Mouse (Mus musculus): ENCODE results near the gene Zfp598. TPM values are rescaled to one million over a fixed set of nuclear protein-coding genes. Genes with fewer than 3 reads are reported as not detected.

The Zfp598 gene
- polyA plus RNA-seq, 1 experiment from 2014 or later, result 24.8 TPM

GRCm38 (mm10) chr17:24644030-24644715, 25.3 kb upstream of the Zfp598 start:
- ATAC-seq (ENCODE audit: low FRiP score) (no peak), DNase-seq (ENCODE audit: low spot score) (no peak)
- WGBS, result 49% methylated on average over 7 of the region's 7 CpGs
- Histone ChIP-seq H3K36me3 (ENCODE audit: control insufficient read depth, insufficient read depth, low read length) (no peaks in the 10 kb centered on the region), H3K27me3 (ENCODE audit: control insufficient read depth, insufficient read depth, low read length) (0 out of 2 replicates have a peak, but pooled peaks cover 3% of the 10 kb centered on the region), H3K9me3 (ENCODE audit: control insufficient read depth, low read length) (no peaks in the 10 kb centered on the region), H3K4me2 (replicated peaks; ENCODE audit: low read depth, low read length) (no peak overlapping the region), H3K4me1 (replicated peaks; ENCODE audit: control insufficient read depth, insufficient read depth, low read length) (no peaks in the 10 kb centered on the region), H3K27ac (ENCODE audit: low read depth, low read length) (no peak overlapping the region), H3K4me3 (ENCODE audit: low read depth, low read length) (no peak overlapping the region), H3K9ac (ENCODE audit: low read depth, low read length) (no peak overlapping the region)

DNA sequence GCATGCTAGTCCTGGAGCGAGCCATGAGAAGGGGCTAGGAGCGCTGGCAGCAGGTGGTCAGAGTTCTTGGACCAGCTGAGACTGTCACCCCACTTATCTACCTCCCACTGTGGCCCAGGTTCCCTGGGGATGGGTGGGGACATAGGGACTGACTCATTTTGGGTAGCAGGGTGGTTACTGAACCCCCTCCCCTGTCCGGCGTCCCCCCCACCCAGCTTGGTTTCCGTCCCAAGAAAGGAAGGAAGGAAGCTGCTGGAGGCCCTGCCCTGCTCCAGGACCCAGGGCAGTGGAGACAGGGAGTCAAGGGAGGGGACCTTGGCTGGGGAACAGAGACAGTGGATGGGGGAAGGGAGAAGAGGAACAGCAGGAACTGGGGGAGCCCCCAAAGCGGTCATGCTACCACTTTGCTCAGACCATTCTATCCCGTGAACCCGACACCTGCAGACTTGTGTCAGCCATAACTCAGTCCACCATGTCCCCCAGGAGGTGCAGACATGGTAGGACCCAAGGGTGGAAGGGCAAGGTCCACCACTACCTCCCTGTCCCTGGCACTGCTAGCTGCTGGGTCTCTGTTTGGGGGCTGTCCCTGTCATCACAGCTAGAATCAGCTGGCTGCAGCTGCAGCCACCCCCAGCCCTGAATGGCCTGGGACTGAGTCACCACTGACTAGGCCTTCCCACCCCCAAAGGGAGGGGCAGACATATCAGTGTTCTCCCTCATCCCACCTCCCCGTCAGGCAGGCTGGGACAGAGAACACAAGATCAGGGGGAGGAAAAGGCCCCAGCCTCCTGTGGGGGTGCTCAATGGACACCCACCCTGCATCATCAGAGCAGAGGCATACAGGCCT, 24.4 kb upstream of the Zfp598 start:
- DNase-seq (ENCODE audit: low spot score) (no peak), ATAC-seq (ENCODE audit: low FRiP score) (no peak)
- no peak overlapping the region for H3K9ac ChIP-seq (ENCODE audit: low read depth, low read length)
- H3K27me3 ChIP-seq (ENCODE audit: control insufficient read depth, insufficient read depth, low read length), result peaks cover 7% of the 10 kb centered on the region
- WGBS, result 83% methylated on average over 9 of the region's 9 CpGs
- H3K4me2 ChIP-seq (replicated peaks; ENCODE audit: low read depth, low read length), result no peak overlapping the region
- H3K36me3 ChIP-seq (ENCODE audit: control insufficient read depth, insufficient read depth, low read length), result no peaks in the 10 kb centered on the region
- H3K9me3 ChIP-seq (ENCODE audit: control insufficient read depth, low read length), result no peaks in the 10 kb centered on the region
- H3K4me3 ChIP-seq (ENCODE audit: low read depth, low read length), result no peak overlapping the region
- 0 out of 2 replicates have a peak, but pooled peaks cover 5% of the 10 kb centered on the region for H3K4me1 ChIP-seq (replicated peaks; ENCODE audit: control insufficient read depth, insufficient read depth, low read length)
- H3K27ac ChIP-seq (ENCODE audit: low read depth, low read length), result no peak overlapping the region

DNA sequence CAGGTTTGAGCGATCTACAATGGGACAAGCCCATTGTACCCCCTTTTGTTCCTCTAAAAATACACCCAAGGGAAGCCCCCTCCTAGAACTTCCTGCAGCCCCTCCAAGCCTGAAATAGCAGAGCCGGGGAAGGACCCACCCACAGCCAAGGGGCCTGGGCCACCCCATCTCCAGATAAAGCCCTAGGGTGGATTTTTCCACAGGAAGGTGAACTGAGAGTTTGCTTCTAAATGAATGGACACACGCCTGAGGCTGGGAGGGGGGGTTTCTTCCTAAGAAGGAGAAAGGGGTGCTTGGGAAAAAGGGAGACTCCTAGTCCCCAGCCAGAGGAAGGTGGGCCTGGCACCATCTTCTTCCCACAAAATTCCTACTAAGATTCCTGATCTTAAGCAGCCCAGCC, 23.6 kb upstream of the Zfp598 start:
- no peaks in the 10 kb centered on the region for H3K36me3 ChIP-seq (ENCODE audit: control insufficient read depth, insufficient read depth, low read length)
- H3K27me3 ChIP-seq (ENCODE audit: control insufficient read depth, insufficient read depth, low read length), result peaks cover 11% of the 10 kb centered on the region
- no peak for DNase-seq (ENCODE audit: low spot score)
- no peak overlapping the region for H3K4me3 ChIP-seq (ENCODE audit: low read depth, low read length)
- 0 out of 2 replicates have a peak, but pooled peaks cover 5% of the 10 kb centered on the region for H3K4me1 ChIP-seq (replicated peaks; ENCODE audit: control insufficient read depth, insufficient read depth, low read length)
- no peak for ATAC-seq (ENCODE audit: low FRiP score)
- no peak overlapping the region for H3K27ac ChIP-seq (ENCODE audit: low read depth, low read length)
- no peak overlapping the region for H3K4me2 ChIP-seq (replicated peaks; ENCODE audit: low read depth, low read length)
- no peaks in the 10 kb centered on the region for H3K9me3 ChIP-seq (ENCODE audit: control insufficient read depth, low read length)
- 73% methylated on average over 3 of the region's 3 CpGs for WGBS
- no peak overlapping the region for H3K9ac ChIP-seq (ENCODE audit: low read depth, low read length)

- no peaks in the 10 kb centered on the region for H3K36me3 ChIP-seq (ENCODE audit: control insufficient read depth, insufficient read depth, low read length)
- no peak overlapping the region for H3K4me3 ChIP-seq (ENCODE audit: low read depth, low read length)
- H3K4me1 ChIP-seq (replicated peaks; ENCODE audit: control insufficient read depth, insufficient read depth, low read length), result 0 out of 2 replicates have a peak, but pooled peaks cover 5% of the 10 kb centered on the region
- DNase-seq (ENCODE audit: low spot score) (no peak), ATAC-seq (ENCODE audit: low FRiP score) (no peak)
- no peak overlapping the region for H3K4me2 ChIP-seq (replicated peaks; ENCODE audit: low read depth, low read length)
- H3K9ac ChIP-seq (ENCODE audit: low read depth, low read length), result no peak overlapping the region
- H3K27me3 ChIP-seq (ENCODE audit: control insufficient read depth, insufficient read depth, low read length), result peaks cover 15% of the 10 kb centered on the region
- no peaks in the 10 kb centered on the region for H3K9me3 ChIP-seq (ENCODE audit: control insufficient read depth, low read length)
- WGBS, result 81% methylated on average over 4 of the region's 4 CpGs
- H3K27ac ChIP-seq (ENCODE audit: low read depth, low read length), result no peak overlapping the region
Observed at GRCm38 (mm10) chr17:24646381-24646780, 23.1 kb upstream of the Zfp598 start.

DNA sequence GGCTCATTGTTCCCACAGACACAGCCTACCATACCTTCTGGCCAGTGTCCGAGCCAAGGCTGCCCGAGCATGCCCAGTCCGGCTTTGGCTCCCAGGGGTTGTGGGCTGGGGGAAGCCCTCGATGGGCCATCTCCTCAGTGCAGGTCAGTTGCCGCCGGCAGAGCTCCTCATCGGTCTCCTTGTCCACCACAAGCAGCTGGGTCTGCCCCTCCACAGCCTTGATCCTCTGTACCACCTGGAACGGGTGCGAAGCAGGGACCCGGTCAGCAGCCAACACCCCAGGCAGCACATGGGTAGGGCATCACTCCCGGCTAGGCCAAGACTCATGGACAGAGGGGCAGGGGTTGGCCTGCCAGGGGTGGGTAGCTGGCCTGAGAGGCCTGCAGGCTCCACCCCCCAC, 22.0 kb upstream of the Zfp598 start:
- no peak for ATAC-seq (ENCODE audit: low FRiP score)
- no peak overlapping the region for H3K9ac ChIP-seq (ENCODE audit: low read depth, low read length)
- no peak for DNase-seq (ENCODE audit: low spot score)
- 81% methylated on average over 11 of the region's 11 CpGs for WGBS
- no peak overlapping the region for H3K4me3 ChIP-seq (ENCODE audit: low read depth, low read length)
- H3K27me3 ChIP-seq (ENCODE audit: control insufficient read depth, insufficient read depth, low read length), result peaks cover 15% of the 10 kb centered on the region
- no peaks in the 10 kb centered on the region for H3K9me3 ChIP-seq (ENCODE audit: control insufficient read depth, low read length)
- no peak overlapping the region; the same call in 1 of the 2 replicates for H3K27ac ChIP-seq (ENCODE audit: low read depth, low read length)
- no peak overlapping the region for H3K4me2 ChIP-seq (replicated peaks; ENCODE audit: low read depth, low read length)
- H3K36me3 ChIP-seq (ENCODE audit: control insufficient read depth, insufficient read depth, low read length), result no peaks in the 10 kb centered on the region
- 0 out of 2 replicates have a peak, but pooled peaks cover 5% of the 10 kb centered on the region for H3K4me1 ChIP-seq (replicated peaks; ENCODE audit: control insufficient read depth, insufficient read depth, low read length)

DNA sequence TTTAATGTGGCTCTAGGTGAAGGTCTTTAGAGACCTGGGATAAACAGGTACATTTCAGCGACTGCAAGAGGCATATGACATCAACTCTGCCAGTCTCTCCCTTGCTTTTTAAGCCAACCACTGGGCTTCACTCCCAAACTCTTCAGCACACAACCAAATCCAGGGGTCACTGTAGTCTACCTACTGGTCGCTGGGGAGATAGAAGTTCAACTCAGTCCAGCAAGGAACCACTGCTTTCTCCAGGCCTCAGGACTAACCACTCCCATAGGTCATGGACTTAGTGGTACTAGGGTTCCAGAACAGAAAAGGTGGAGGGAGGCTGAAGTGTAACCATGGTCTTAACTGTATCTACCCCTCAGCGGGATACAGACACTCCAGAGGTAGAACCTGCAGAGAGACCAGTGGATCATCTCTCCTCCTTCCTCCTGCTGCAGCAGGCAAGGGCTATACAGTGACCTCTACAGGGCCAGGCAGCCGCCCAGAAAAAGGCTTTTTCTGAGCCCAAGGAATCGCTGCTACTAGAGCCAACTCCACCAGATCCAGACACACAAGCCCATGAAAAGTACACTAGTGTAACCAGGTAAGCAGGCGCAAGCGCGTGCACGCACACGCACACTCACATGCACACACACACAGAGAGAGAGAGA, 20.6 kb upstream of the Zfp598 start:
- no peak overlapping the region for H3K4me2 ChIP-seq (replicated peaks; ENCODE audit: low read depth, low read length)

GRCm38 (mm10) chr17:24649581-24650069, 19.9 kb upstream of the Zfp598 start:
- DNase-seq (ENCODE audit: low spot score) (no peak), ATAC-seq (ENCODE audit: low FRiP score) (peak; percentile 62)
- peak overlapping the region; percentile 73 for H3K9ac ChIP-seq (ENCODE audit: low read depth, low read length)
- 0 out of 2 replicates have a peak, but pooled peaks cover 5% of the 10 kb centered on the region for H3K4me1 ChIP-seq (replicated peaks; ENCODE audit: control insufficient read depth, insufficient read depth, low read length)
- peaks cover 15% of the 10 kb centered on the region for H3K27me3 ChIP-seq (ENCODE audit: control insufficient read depth, insufficient read depth, low read length)
- peak overlapping the region; percentile 100 for H3K4me2 ChIP-seq (replicated peaks; ENCODE audit: low read depth, low read length)
- no peak overlapping the region for H3K27ac ChIP-seq (ENCODE audit: low read depth, low read length)
- no peaks in the 10 kb centered on the region for H3K9me3 ChIP-seq (ENCODE audit: control insufficient read depth, low read length)
- no peaks in the 10 kb centered on the region for H3K36me3 ChIP-seq (ENCODE audit: control insufficient read depth, insufficient read depth, low read length)
- WGBS, result under 1% methylated on average over 34 of the region's 35 CpGs
- peak overlapping the region; percentile 59 for H3K4me3 ChIP-seq (ENCODE audit: low read depth, low read length)

More for the DNA sequence above, 20.6 kb upstream of the Zfp598 start:
- WGBS, result 75% methylated on average over 10 of the region's 10 CpGs
- no peaks in the 10 kb centered on the region for H3K9me3 ChIP-seq (ENCODE audit: control insufficient read depth, low read length)
- ATAC-seq (ENCODE audit: low FRiP score) (no peak), DNase-seq (ENCODE audit: low spot score) (no peak)
- no peaks in the 10 kb centered on the region for H3K36me3 ChIP-seq (ENCODE audit: control insufficient read depth, insufficient read depth, low read length)
- 0 out of 2 replicates have a peak, but pooled peaks cover 5% of the 10 kb centered on the region for H3K4me1 ChIP-seq (replicated peaks; ENCODE audit: control insufficient read depth, insufficient read depth, low read length)
- no peak overlapping the region for H3K9ac ChIP-seq (ENCODE audit: low read depth, low read length)
- H3K27me3 ChIP-seq (ENCODE audit: control insufficient read depth, insufficient read depth, low read length), result peaks cover 15% of the 10 kb centered on the region
- no peak overlapping the region for H3K27ac ChIP-seq (ENCODE audit: low read depth, low read length)
- H3K4me3 ChIP-seq (ENCODE audit: low read depth, low read length), result peak overlapping the region; percentile 59

GRCm38 (mm10) chr17:24650070-24650616, 19.3 kb upstream of the Zfp598 start, which contains the start of gene Slc9a3r2:
Gene Slc9a3r2, minus strand, starts transcription at chr17:24650327.
- H3K27ac ChIP-seq (ENCODE audit: low read depth, low read length), result no peak within 1 kb of the TSS
- peak within 1 kb of the TSS; percentile 73 for H3K9ac ChIP-seq (ENCODE audit: low read depth, low read length)
- H3K4me1 ChIP-seq (replicated peaks; ENCODE audit: control insufficient read depth, insufficient read depth, low read length), result 0 out of 2 replicates have a peak, but pooled peaks cover 5% of the 10 kb centered on the region
- no peaks in the 10 kb centered on the region for H3K36me3 ChIP-seq (ENCODE audit: control insufficient read depth, insufficient read depth, low read length)
- H3K9me3 ChIP-seq (ENCODE audit: control insufficient read depth, low read length), result no peaks in the 10 kb centered on the region
- ATAC-seq (ENCODE audit: low FRiP score) (peak; percentile 41), DNase-seq (ENCODE audit: low spot score) (peak; percentile 65)
- peak within 1 kb of the TSS; percentile 100 for H3K4me2 ChIP-seq (replicated peaks; ENCODE audit: low read depth, low read length)
- WGBS, result under 1% methylated on average over 39 of the region's 41 CpGs
- peak within 1 kb of the TSS; percentile 59 for H3K4me3 ChIP-seq (ENCODE audit: low read depth, low read length)
- peaks cover 15% of the 10 kb centered on the region for H3K27me3 ChIP-seq (ENCODE audit: control insufficient read depth, insufficient read depth, low read length)

All from hindbrain, embryonic 11.5 days (tissue).